Mouse (Mus musculus): Measurements from ENCODE around the gene Rdh8. TPM values are rescaled to one million over a fixed set of nuclear protein-coding genes. Genes with fewer than 3 reads are reported as not detected.
A peak's percentile ranks its signal among the peaks of the same experiment; 100 is the strongest.

Gene Rdh8
- total RNA-seq, 1 experiment from 2014 or later: not detected

- DNase-seq: no peak
Measured at GRCm38 (mm10) chr9:20837184-20837947, 19.1 kb downstream of the Rdh8 start.

DNA sequence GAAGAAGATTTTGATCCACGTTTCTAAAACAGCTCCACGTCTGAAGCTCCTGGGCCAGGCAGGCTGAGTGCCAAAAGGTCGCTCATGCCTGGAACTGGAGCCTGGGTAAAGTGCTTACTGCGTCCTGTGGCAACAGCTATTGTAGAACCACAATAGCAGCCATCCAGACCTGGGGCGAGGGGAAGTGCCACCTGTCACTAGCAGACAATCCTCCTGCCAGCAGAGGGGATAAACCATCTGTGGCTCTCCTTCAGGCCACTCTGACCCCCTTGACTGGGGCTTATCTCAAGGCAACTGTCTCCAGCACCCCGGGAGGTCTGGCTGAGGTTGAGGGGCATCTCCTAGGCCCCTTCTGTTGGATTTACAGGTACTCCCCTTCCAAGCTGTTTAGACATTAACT is 20.6 kb downstream of the Rdh8 start:
- DNase-seq: no peak

DNA sequence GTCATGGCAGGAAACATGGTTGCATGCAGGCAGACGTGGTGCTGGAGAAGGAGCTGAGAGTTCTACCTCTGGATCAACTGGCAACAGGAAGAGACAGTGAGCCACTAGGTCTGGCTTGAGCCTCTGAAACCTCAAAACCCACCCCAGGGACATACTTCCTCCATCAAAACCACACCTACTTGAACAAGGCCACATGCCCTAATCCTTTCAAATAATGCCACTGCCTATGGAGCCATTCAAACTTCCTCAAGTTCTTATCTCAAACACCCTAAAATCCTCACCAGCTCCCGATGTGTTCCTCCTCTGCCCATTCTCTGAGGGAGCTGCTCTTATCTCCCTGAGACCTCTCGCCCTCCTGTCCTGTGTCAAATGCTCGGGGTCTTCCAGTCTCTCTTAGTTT is 23.9 kb downstream of the Rdh8 start:
- no peak for DNase-seq

- no peak for DNase-seq
Measured at GRCm38 (mm10) chr9:20842670-20843069, 24.4 kb downstream of the Rdh8 start.

DNA sequence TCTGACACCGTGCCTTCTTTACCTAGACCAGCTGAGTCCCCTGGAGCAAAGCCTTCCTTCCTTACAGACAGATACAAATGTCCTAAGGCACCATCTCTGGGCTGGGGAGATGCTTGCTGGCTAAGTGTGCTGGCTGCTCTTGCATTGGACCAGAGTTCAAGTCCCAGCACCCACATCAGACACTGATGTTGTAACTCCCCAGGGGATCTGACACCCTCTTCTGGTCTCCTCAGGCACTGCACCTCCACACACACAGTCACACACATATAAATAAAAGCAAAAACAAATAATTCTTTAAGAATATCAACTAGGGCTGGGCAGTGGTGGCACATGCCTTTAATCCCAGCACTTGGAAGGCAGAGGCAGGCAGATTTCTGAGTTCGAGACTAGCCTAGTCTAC is 31.9 kb downstream of the Rdh8 start:
- DNase-seq: no peak

GRCm38 (mm10) chr9:20857131-20857530 is 38.8 kb downstream of the Rdh8 start:
- DNase-seq: peak; percentile 46

- no peak for DNase-seq
Measured at GRCm38 (mm10) chr9:20859926-20860325, 41.6 kb downstream of the Rdh8 start.

- DNase-seq: peak; percentile 31
Measured at GRCm38 (mm10) chr9:20861821-20862220, 43.5 kb downstream of the Rdh8 start.

DNA sequence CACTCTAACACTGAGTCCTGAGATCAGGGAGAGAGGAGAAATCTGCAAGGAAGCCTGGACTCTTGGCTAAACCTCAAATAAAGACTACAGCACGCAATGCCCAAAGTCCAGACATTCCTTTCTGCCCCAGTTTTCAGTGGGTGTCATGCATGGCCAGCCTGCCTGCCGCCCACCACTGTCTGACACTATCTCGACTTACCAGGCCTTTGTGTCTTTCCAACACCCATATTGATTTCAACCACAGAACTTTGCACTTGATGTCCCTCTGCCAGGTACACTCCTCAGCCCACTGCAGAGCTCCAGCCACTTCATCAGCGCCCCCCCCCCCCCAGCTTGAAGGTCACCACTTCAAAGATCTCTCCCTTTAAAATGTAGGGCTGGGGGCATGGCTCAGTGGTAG is 43.9 kb downstream of the Rdh8 start:
- DNase-seq: no peak

- DNase-seq: no peak
Measured at GRCm38 (mm10) chr9:20866879-20867278, 48.6 kb downstream of the Rdh8 start.

DNA sequence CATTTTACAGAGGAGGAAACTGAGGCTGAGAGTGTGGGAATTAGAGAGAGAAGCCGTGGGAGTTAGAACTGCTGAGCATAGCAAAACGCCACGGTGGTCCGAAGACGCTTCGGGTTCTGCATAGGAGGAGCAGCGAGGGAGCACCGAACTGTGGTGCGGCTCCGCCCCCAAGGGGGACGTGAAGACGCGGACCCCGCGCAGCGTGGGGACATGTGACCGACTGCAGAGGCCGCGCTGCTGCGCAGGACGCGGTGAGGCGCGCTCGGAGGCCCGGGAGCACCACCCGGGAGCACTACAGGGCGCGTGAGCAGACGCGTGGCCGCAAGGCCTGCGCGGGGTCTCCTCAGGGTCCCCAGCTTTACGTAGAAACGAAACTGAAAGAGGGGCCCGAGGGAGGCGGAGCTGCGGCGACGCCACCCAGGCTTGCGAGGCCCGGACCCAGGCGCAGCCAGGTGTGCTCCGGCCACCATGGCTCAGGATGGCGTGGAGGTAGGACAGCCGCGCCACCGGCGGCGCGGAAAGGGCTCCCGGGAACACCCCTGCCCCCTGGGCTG is 50.2 kb downstream of the Rdh8 start, which contains the start of gene A230050P20Rik:
A230050P20Rik (plus strand) TSS at position 195 of the 554 bp plus-strand sequence.
- peak; percentile 59 for DNase-seq

- DNase-seq: no peak
Measured at GRCm38 (mm10) chr9:20869246-20869645, 50.9 kb downstream of the Rdh8 start.

DNA sequence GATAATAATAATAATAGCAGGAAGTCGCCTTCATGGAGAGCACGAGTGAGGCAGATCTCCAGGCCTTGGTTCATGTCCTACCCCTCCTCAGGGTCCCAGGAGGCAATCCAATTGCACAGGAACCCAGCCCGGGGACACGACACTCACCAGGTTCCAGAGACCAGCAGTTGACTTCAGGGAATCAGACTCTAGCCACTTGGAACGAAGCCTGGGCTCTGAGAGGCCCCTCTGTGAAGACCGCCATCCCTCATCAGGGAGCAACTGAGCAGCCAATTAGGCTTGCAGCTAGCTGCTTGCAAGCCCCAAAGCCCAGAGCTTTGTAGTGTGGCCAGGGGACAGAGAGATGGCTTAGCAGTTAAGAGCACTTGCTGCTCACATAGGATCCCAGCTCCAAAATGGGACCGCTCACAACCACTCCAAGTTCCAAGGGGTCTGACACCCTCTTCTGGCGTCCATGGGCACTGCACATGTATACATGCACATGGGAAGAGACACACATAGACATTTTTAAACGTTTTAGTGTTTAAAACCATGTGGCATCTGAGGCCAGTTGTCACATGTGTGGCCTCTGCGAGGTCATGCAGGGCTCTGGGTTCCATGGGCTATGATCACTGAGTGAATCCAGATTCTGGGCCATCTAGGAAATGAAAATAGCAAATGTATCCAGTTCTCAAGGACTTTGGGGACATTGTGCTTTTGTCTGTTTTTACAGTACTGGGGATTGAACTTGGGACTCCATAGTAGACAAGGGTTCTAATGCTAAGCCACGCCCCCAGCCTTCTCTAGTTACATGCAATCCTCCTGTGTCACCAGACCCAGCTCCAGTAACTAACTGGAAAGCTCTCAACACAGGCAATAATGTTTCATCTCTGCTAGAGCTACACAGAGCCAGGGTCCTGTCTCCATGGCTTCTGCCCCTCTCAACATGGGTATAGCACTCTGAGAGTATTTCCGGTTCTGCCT is 52.2 kb downstream of the Rdh8 start:
- DNase-seq: no peak

- DNase-seq: no peak
Measured at GRCm38 (mm10) chr9:20872991-20873390, 54.7 kb downstream of the Rdh8 start.

DNA sequence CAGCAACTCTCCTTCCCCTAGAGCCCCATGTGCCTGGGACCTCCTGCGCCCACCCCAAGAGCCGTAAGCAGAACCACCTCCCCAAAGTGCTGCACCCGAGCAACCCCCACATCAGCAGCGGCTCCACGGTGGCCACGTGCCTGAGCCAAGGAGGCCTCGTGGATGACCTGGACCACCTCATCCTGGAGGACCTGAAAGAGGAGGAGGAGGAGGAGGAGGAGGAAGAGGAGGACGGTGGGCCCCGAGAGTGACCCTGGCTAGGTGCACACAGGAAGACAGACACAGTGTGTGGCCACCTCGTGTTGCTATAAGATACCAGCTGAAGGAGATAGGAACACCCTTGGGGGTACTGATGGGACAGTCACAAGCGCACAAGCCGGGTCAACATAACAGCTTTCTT is 55.2 kb downstream of the Rdh8 start:
- DNase-seq: no peak

DNA sequence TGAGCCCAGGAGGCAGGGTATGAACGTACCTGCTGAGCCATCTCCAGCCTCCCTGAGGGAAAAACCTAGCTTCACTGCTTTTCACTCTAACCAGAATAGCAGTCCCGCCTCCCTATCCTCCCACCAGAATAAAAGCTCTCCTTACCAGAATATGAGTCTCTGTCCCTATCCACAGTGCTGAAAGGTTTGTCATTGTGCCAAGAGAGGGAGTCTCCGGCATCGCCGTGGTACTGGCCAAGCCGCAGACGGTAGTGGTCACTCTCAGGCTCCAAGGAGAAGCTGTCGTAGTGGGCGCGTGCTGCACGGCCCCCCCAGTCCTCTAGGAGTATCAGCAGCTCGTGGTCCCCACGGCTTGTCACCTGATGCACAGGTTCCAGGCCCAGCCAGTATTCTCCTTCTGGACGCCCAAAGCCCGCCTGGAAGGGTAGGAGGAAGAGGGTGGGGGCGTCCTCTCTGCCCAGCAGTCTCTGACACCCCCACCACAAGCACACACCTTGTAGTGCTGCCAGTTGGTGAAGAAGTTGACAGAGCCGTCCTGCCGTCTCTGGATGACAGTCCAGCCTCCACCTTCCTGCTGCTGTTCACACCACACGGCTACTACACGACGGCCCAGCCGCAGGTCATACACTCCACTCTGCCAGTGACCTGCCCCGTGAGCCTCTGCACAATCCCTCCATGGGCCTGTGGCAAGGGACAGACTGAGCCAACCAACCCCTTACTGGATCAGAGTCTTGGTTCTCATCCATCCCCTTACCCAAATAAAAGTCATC is 56.9 kb downstream of the Rdh8 start:
- DNase-seq: no peak

Other genes with a start within 250 kb of the Rdh8 start
- gene Zfp846, start 237.2 kb upstream of the Rdh8 start, total RNA-seq (2021): 9.0 and 12.9 TPM in 2 replicates
- 331 and 363 TPM in 2 replicates for gene Ubl5, start 175.6 kb upstream of the Rdh8 start, total RNA-seq (2021)
- 20.5 and 30.0 TPM in 2 replicates for gene Fbxl12, start 173.7 kb upstream of the Rdh8 start, total RNA-seq (2021)
- 21.6 and 24.8 TPM in 2 replicates for gene Pin1, start 166.4 kb upstream of the Rdh8 start, total RNA-seq (2021)
- gene Olfm2, start 72.2 kb upstream of the Rdh8 start, total RNA-seq (2021): 0.46 and 0.52 TPM in 2 replicates
- gene Col5a3, start 3.4 kb upstream of the Rdh8 start, total RNA-seq (2021): 178 and 222 TPM in 2 replicates
- 22.5 and 33.4 TPM in 2 replicates for gene A230050P20Rik, start 50.1 kb downstream of the Rdh8 start, total RNA-seq (2021)
- 2.9 and 3.7 TPM in 2 replicates for gene Angptl6, start 61.2 kb downstream of the Rdh8 start, total RNA-seq (2021)
- 37.2 and 37.3 TPM in 2 replicates for gene Ppan, start 69.7 kb downstream of the Rdh8 start, total RNA-seq (2021)
- 143 and 150 TPM in 2 replicates for gene Eif3g, start 80.1 kb downstream of the Rdh8 start, total RNA-seq (2021)
- 61.3 and 68.1 TPM in 2 replicates for gene Dnmt1, start 141.4 kb downstream of the Rdh8 start, total RNA-seq (2021)
- gene S1pr2, start 158.3 kb downstream of the Rdh8 start, total RNA-seq (2021): 16.2 and 16.9 TPM in 2 replicates
- gene Mrpl4, start 184.2 kb downstream of the Rdh8 start, total RNA-seq (2021): 113 and 122 TPM in 2 replicates
- 6.5 and 8.9 TPM in 2 replicates for gene Icam1, start 197.5 kb downstream of the Rdh8 start, total RNA-seq (2021)
- gene Icam4, start 210.9 kb downstream of the Rdh8 start, total RNA-seq (2021): 1.6 and 1.9 TPM in 2 replicates
- gene Icam5, start 213.6 kb downstream of the Rdh8 start, total RNA-seq (2021): 0.43 and 0.49 TPM in 2 replicates
- gene Zglp1, start 248.6 kb downstream of the Rdh8 start, total RNA-seq (2021): not detected in 2 replicates

All from adrenal gland, postnatal 25 days (tissue).